Mouse (Mus musculus) intestine, embryonic 16.5 days (tissue): ENCODE results near the gene Meltf. TPM values are rescaled to one million over a fixed set of nuclear protein-coding genes. Genes with fewer than 3 reads are reported as not detected.
A peak's percentile ranks its signal among the peaks of the same experiment; 100 is the strongest.

Experiments used
- ATAC-seq: fragments of 200-750 bp; cut with Nextera tagmentation; 2 replicates; pipeline ENCODE4 v1.8.0; 2017; ENCODE audit warnings: moderate TSS enrichment, moderate library complexity
- H3K27ac ChIP-seq: fragments of 300-500 bp; sonication (generic); 2 replicates; pipeline ENCODE4 v1.5.1; 2014; ENCODE audit warnings: mild to moderate bottlenecking, low read length
- H3K27me3 ChIP-seq: fragments of 300-500 bp; sonication (generic); replicated peaks from 2 replicates; pipeline ENCODE4 v1.6.1; 2014; ENCODE audit warnings: low read length, control low read depth, mixed read lengths; ENCODE audit not compliant: control insufficient read depth, insufficient read depth
- H3K36me3 ChIP-seq: fragments of 300-500 bp; sonication (generic); 2 replicates; pipeline ENCODE4 v1.6.1; 2014; ENCODE audit warnings: low read length, control low read depth; ENCODE audit not compliant: control insufficient read depth, insufficient read depth
- H3K4me1 ChIP-seq: fragments of 300-500 bp; sonication (generic); 2 replicates; pipeline ENCODE4 v1.6.1; 2014; ENCODE audit warnings: low read length, control low read depth, mixed read lengths; ENCODE audit not compliant: control insufficient read depth, insufficient read depth
- H3K4me2 ChIP-seq: fragments of 300-500 bp; sonication (generic); 2 replicates; pipeline ENCODE4 v1.6.1; 2014; ENCODE audit warnings: low read depth, low read length, control low read depth
- H3K4me3 ChIP-seq: fragments of 300-500 bp; sonication (generic); 2 replicates; pipeline ENCODE4 v1.5.1; 2014; ENCODE audit warnings: mild to moderate bottlenecking, low read length
- H3K9ac ChIP-seq: fragments of 300-500 bp; sonication (generic); 2 replicates; pipeline ENCODE4 v1.6.1; 2014; ENCODE audit warnings: low read depth, low read length
- H3K9me3 ChIP-seq: fragments of 300-500 bp; sonication (generic); 2 replicates; pipeline ENCODE4 v1.6.1; 2016; ENCODE audit warnings: low read length, control low read depth; ENCODE audit not compliant: control insufficient read depth
- WGBS: fragments of 180-500 bp; shearing (Covaris S2); extraction: QIAGEN DNeasy Blood & Tissue Kit; methylation state at CpG from one replicate; pipeline ENCODE4 v1.1.7; 2014; 5-methylcytosine and 5-hydroxymethylcytosine counted together
- polyA plus RNA-seq: library from polyadenylated mRNA; unstranded; fragments of >200 nt; fragmentation: Nextera tagmentation; extraction: Ambion mirVana; gene quantifications from 2 replicates; pipeline ENCODE4 v1.2.1, GENCODE M21; 2015

Gene Meltf
- polyA plus RNA-seq, 1 experiment from 2014 or later = 106 TPM

- WGBS = 86% methylated on average over 3 of the region's 3 CpGs
- Histone ChIP-seq H3K4me3 (no peak overlapping the region), H3K4me1 (no peaks in the 10 kb centered on the region), H3K4me2 (no peak overlapping the region), H3K36me3 (peaks cover 17% of the 10 kb centered on the region; the same call in 1 of the 2 replicates), H3K27me3 (no peaks in the 10 kb centered on the region), H3K9ac (no peak overlapping the region), H3K27ac (no peak overlapping the region), H3K9me3 (no peaks in the 10 kb centered on the region)
- ATAC-seq = no peak
These were observed 13.4 kb upstream of the Meltf start for GRCm38 (mm10) chr16:31865242-31865641.

GRCm38 (mm10) chr16:31866911-31867310 lies 11.7 kb upstream of the Meltf start:
- Histone ChIP-seq H3K27me3 (no peaks in the 10 kb centered on the region), H3K27ac (no peak overlapping the region), H3K4me3 (no peak overlapping the region), H3K4me1 (no peaks in the 10 kb centered on the region), H3K36me3 (0 out of 2 replicates have a peak, but pooled peaks cover 8% of the 10 kb centered on the region), H3K4me2 (no peak overlapping the region), H3K9me3 (no peaks in the 10 kb centered on the region), H3K9ac (no peak overlapping the region)
- 88% methylated on average over 3 of the region's 3 CpGs for WGBS
- no peak for ATAC-seq

- Histone ChIP-seq H3K9ac (no peak overlapping the region), H3K27me3 (no peaks in the 10 kb centered on the region), H3K27ac (no peak overlapping the region), H3K4me1 (no peaks in the 10 kb centered on the region), H3K4me2 (no peak overlapping the region), H3K9me3 (no peaks in the 10 kb centered on the region), H3K36me3 (peaks cover 10% of the 10 kb centered on the region; the same call in 1 of the 2 replicates), H3K4me3 (no peak overlapping the region)
- 78% methylated on average over 4 of the region's 4 CpGs for WGBS
- ATAC-seq = no peak
These were observed 10.9 kb upstream of the Meltf start for GRCm38 (mm10) chr16:31867736-31868135.

GRCm38 (mm10) chr16:31873721-31874120 lies 4.9 kb upstream of the Meltf start:
- Histone ChIP-seq H3K4me2 (no peak overlapping the region), H3K27me3 (no peaks in the 10 kb centered on the region), H3K27ac (no peak overlapping the region), H3K4me1 (no peaks in the 10 kb centered on the region), H3K36me3 (peaks cover 2% of the 10 kb centered on the region; the same call in 1 of the 2 replicates), H3K9me3 (no peaks in the 10 kb centered on the region), H3K4me3 (no peak overlapping the region), H3K9ac (no peak overlapping the region)
- ATAC-seq = no peak
- WGBS = 92% methylated on average over 8 of the region's 8 CpGs

- Histone ChIP-seq H3K4me1 (no peaks in the 10 kb centered on the region), H3K9ac (no peak overlapping the region), H3K9me3 (no peaks in the 10 kb centered on the region), H3K27ac (no peak overlapping the region), H3K4me2 (no peak overlapping the region), H3K27me3 (no peaks in the 10 kb centered on the region), H3K36me3 (peaks cover 2% of the 10 kb centered on the region; the same call in 1 of the 2 replicates), H3K4me3 (no peak overlapping the region)
- WGBS = 90% methylated on average over 4 of the region's 4 CpGs
- ATAC-seq = no peak
These were observed 3.2 kb upstream of the Meltf start for GRCm38 (mm10) chr16:31875391-31875790.

- H3K4me3 ChIP-seq = no peak overlapping the region
These were observed 2.2 kb upstream of the Meltf start for GRCm38 (mm10) chr16:31876386-31876785.

GRCm38 (mm10) chr16:31878052-31878451 lies 558 bp upstream of the Meltf start:
- H3K36me3 ChIP-seq = no peaks in the 10 kb centered on the region
- no peak for ATAC-seq
- no peak overlapping the region for H3K4me3 ChIP-seq
- no peak overlapping the region for H3K9ac ChIP-seq
- H3K4me1 ChIP-seq = no peaks in the 10 kb centered on the region
- WGBS = 59% methylated on average over 6 of the region's 6 CpGs
- no peak overlapping the region for H3K4me2 ChIP-seq
- H3K27ac ChIP-seq = no peak overlapping the region
- H3K9me3 ChIP-seq = no peaks in the 10 kb centered on the region
- no peaks in the 10 kb centered on the region for H3K27me3 ChIP-seq

More at GRCm38 (mm10) chr16:31876386-31876785, 2.2 kb upstream of the Meltf start:
- Histone ChIP-seq H3K4me2 (no peak overlapping the region), H3K36me3 (peaks cover 2% of the 10 kb centered on the region; the same call in 1 of the 2 replicates), H3K4me1 (no peaks in the 10 kb centered on the region), H3K27ac (no peak overlapping the region), H3K27me3 (no peaks in the 10 kb centered on the region), H3K9me3 (no peaks in the 10 kb centered on the region), H3K9ac (no peak overlapping the region)
- WGBS = 80% methylated on average over 10 of the region's 10 CpGs
- ATAC-seq = no peak

GRCm38 (mm10) chr16:31880146-31880840 lies 1.7 kb downstream of the Meltf start:
- WGBS = 84% methylated on average over 8 of the region's 8 CpGs
- H3K27ac ChIP-seq = no peak overlapping the region
- H3K4me2 ChIP-seq = peak overlapping the region; percentile 25; the same call in 1 of the 2 replicates
- H3K9ac ChIP-seq = peak overlapping the region; percentile 41
- H3K9me3 ChIP-seq = no peaks in the 10 kb centered on the region
- H3K27me3 ChIP-seq = no peaks in the 10 kb centered on the region
- H3K36me3 ChIP-seq = no peaks in the 10 kb centered on the region
- no peak for ATAC-seq
- H3K4me3 ChIP-seq = peak overlapping the region; percentile 36
- H3K4me1 ChIP-seq = peaks cover 7% of the 10 kb centered on the region

GRCm38 (mm10) chr16:31882381-31882908 lies 3.8 kb downstream of the Meltf start:
- Histone ChIP-seq H3K9ac (no peak overlapping the region), H3K36me3 (no peaks in the 10 kb centered on the region), H3K27me3 (no peaks in the 10 kb centered on the region), H3K4me3 (no peak overlapping the region), H3K4me1 (peaks cover 7% of the 10 kb centered on the region), H3K4me2 (no peak overlapping the region), H3K9me3 (no peaks in the 10 kb centered on the region), H3K27ac (no peak overlapping the region)
- WGBS = 67% methylated on average over 9 of the region's 9 CpGs
- ATAC-seq = no peak; the same call in 1 of the 2 replicates
